Mouse (Mus musculus) midbrain, postnatal 0 days (tissue): ENCODE measurements around the gene Tcl1b4. TPM values are rescaled to one million over a fixed set of nuclear protein-coding genes. Genes with fewer than 3 reads are reported as not detected.
"Not testable (repeated sequence)": the region's sequence is repeated elsewhere in the genome, so short reads cannot be mapped to it uniquely, and the experiment has no call there.

ENCODE experiments used
- ATAC-seq: fragments of 200-750 bp; cut with Nextera tagmentation; 2 replicates; pipeline ENCODE4 v1.8.0; 2017; ENCODE audit warnings: moderate number of reproducible peaks, mild to moderate bottlenecking, moderate TSS enrichment, moderate library complexity; ENCODE audit not compliant: low FRiP score
- DNase-seq: peaks from one replicate; pipeline ENCODE4 v3.0.0-alpha.2; 2015; ENCODE audit warnings: low spot score
- H3K27ac ChIP-seq: fragments of 300-500 bp; sonication (generic); 2 replicates; pipeline ENCODE4 v1.5.1; 2014; ENCODE audit warnings: low read depth, mild to moderate bottlenecking, low read length, mixed read lengths
- H3K27me3 ChIP-seq: fragments of 300-500 bp; sonication (generic); 2 replicates; pipeline ENCODE4 v1.6.1; 2014; ENCODE audit warnings: low read length, control low read depth, mixed read lengths; ENCODE audit not compliant: insufficient read depth
- H3K36me3 ChIP-seq: fragments of 300-500 bp; sonication (generic); 2 replicates; pipeline ENCODE4 v1.6.1; 2014; ENCODE audit warnings: low read length, control low read depth, mixed read lengths; ENCODE audit not compliant: insufficient read depth
- H3K4me1 ChIP-seq: fragments of 300-500 bp; sonication (generic); 2 replicates; pipeline ENCODE4 v1.6.1; 2014; ENCODE audit warnings: mild to moderate bottlenecking, control low read depth, antibody characterized with exemption, low read length, mixed read lengths; ENCODE audit not compliant: insufficient read depth
- H3K4me2 ChIP-seq: fragments of 300-500 bp; sonication (generic); 2 replicates; pipeline ENCODE4 v1.6.1; 2014; ENCODE audit warnings: low read depth, mild to moderate bottlenecking, low read length, mixed read lengths; ENCODE audit not compliant: poor library complexity, severe bottlenecking
- H3K4me3 ChIP-seq: fragments of 300-500 bp; sonication (generic); 2 replicates; pipeline ENCODE4 v1.5.1; 2014; ENCODE audit warnings: low read depth, mild to moderate bottlenecking, low read length, moderate library complexity
- H3K9ac ChIP-seq: fragments of 300-500 bp; sonication (generic); replicated peaks from 2 replicates; pipeline ENCODE4 v1.6.1; 2014; ENCODE audit warnings: mild to moderate bottlenecking, low read length, moderate library complexity, mixed read lengths; ENCODE audit not compliant: poor library complexity, severe bottlenecking
- H3K9me3 ChIP-seq: fragments of 300-500 bp; sonication (generic); 2 replicates; pipeline ENCODE4 v1.6.1; 2016; ENCODE audit warnings: low read length, control low read depth
- CTCF ChIP-seq: IDR thresholded peaks from 2 replicates; pipeline ENCODE4 v1.5.1; 2016; ENCODE audit warnings: antibody characterized with exemption, mild to moderate bottlenecking
- WGBS: fragments of 180-500 bp; shearing (Covaris S2); extraction: QIAGEN DNeasy Blood & Tissue Kit; methylation state at CpG from one replicate; pipeline ENCODE4 v1.1.7; 2014; 5-methylcytosine and 5-hydroxymethylcytosine counted together
- polyA plus RNA-seq: library from polyadenylated mRNA; unstranded; fragments of >200 nt; fragmentation: Nextera tagmentation; extraction: Ambion mirVana; gene quantifications from 2 replicates; pipeline ENCODE4 v1.2.1, GENCODE M21; 2015
- total RNA-seq: library from RNA; depleted of rRNA; stranded (reverse); fragments of >200 nt; gene quantifications from 2 replicates; pipeline ENCODE4 v1.2.3, GENCODE M21; 2014

Gene Tcl1b4
- total and polyA plus RNA-seq, 2 experiments from 2014 or later = not detected

DNA sequence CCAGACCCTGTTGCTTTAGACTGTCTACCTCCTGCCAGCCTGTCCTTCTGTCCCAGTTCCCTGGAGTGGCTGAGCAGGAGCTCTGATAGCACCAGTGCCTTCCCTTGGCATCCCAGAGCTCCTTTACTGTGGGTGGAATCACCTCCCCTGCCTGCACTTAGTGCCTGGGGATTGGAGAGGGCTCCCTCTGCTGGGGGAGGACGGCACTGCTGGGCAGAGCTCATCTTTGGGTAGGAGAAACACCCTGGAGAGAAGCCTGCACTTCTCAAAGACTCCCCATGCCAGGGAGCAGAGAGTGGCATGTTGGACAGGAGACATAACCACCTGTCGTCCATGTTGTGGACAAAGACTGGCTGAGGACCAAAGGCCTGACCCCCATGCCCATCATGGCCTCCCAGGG lies 27.4 kb upstream of the Tcl1b4 start:
- DNase-seq, H3K27me3 ChIP-seq, H3K4me1 ChIP-seq, H3K9me3 ChIP-seq, H3K27ac ChIP-seq, H3K36me3 ChIP-seq, H3K4me3 ChIP-seq, ATAC-seq, H3K9ac ChIP-seq, H3K4me2 ChIP-seq: not testable (repeated sequence)
- TF ChIP-seq CTCF = peak; percentile 29; the same call in 1 of the 2 replicates
- 33% methylated on average over 2 of the region's 2 CpGs for whole genome bisulfite sequencing

DNA sequence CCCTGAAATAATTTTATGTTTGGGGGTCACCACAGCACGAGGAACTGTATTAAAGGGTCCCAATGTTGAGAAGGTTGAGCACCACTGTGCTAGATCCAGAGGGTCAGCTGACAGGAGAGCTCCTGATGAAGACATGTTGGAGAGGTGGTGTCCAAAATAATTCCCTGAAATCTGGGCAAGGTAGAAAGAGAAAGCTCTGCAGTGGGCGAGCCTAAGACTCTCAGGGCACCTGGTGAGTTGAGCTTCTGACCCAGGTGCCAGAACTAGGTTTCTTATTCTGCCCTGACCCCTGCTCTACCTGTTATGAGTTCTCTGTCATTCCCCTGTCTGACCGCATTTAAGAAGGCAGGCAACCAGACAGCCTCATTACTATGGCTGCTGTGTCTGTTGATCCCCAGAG lies 25.7 kb upstream of the Tcl1b4 start, which contains the start of gene Tcl1b5:
Tcl1b5 (plus strand) TSS at position 301 of the 400 bp plus-strand sequence.
- H3K4me2 ChIP-seq, H3K9ac ChIP-seq, ATAC-seq, H3K4me3 ChIP-seq, H3K27ac ChIP-seq, H3K4me1 ChIP-seq, H3K36me3 ChIP-seq, H3K9me3 ChIP-seq, H3K27me3 ChIP-seq, DNase-seq: not testable (repeated sequence)
- WGBS = 67% methylated on average over 3 of the region's 3 CpGs

DNA sequence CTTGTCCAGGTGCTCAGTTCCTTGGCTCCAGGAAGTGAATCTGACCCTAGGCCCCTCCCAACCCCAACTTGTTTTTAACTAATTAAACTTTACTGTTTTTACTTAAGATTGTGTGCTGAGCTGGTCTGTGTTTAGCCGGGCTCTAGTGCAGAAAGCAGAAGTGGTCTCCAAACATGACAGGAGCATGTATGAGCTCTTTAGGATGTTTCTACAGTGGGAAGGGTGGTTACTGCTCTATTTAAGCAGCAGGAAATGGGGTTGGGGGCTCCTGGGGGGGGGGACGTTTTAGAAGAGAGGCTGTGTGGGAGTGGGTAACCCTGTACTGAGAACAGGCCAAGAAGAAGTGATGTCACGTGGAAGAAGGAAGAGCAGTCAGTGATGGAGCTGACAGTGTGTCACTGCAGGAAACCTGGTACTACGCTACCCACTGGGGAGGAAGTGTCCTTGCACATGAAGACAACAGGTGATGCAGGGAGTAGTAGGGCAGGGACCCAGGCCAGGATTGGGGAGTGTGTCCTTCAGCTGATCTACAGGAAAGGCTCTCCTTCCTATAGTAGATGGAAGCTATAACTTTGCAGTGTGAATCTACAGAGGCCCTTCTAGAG lies 20.6 kb upstream of the Tcl1b4 start:
- H3K9ac ChIP-seq, H3K9me3 ChIP-seq, ATAC-seq, H3K4me3 ChIP-seq, H3K4me2 ChIP-seq, H3K27me3 ChIP-seq, DNase-seq, H3K27ac ChIP-seq, H3K4me1 ChIP-seq, H3K36me3 ChIP-seq: not testable (repeated sequence)
- WGBS = 79% methylated on average over 4 of the region's 4 CpGs

DNA sequence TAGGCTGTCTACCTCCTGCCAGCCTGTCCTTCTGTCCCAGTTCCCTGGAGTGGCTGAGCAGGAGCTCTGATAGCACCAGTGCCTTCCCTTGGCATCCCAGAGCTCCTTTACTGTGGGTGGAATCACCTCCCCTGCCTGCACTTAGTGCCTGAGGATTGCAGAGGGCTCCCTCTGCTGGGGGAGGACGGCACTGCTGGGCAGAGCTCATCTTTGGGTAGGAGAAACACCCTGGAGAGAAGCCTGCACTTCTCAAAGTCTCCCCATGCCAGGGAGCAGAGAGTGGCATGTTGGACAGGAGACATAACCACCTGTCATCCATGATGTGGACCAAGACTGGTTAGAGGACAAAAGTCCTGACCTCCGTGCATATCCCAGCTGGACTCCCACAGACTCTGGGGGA lies 12.8 kb upstream of the Tcl1b4 start:
- H3K27me3 ChIP-seq, DNase-seq, H3K4me3 ChIP-seq, H3K9me3 ChIP-seq, H3K27ac ChIP-seq, H3K9ac ChIP-seq, H3K36me3 ChIP-seq, H3K4me1 ChIP-seq, H3K4me2 ChIP-seq, ATAC-seq: not testable (repeated sequence)
- TF ChIP-seq CTCF = peak; percentile 35
- 61% methylated on average over 2 of the region's 2 CpGs for WGBS

DNA sequence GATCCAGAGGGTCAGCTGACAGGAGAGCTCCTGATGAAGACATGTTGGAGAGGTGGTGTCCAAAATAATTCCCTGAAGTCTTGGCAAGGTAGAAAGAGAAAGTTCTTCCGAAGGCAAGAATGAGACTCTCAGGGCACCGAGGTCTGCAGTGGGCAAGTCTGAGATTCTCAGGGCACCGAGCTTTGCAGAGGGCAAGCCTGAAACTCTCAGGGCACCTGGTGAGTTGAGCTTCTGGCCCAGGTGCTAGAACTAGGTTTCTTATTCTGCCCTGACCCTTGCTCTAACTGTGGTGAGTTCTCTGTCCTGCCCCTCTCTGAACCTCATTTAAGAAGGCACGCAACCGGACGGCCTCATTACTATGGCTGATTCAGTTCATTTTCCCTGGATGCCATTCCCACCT lies 11.0 kb upstream of the Tcl1b4 start, which contains the start of gene Tcl1b3:
Tcl1b3 (plus strand) TSS at position 301 of the 400 bp plus-strand sequence.
- ATAC-seq, H3K4me3 ChIP-seq, H3K4me1 ChIP-seq, H3K9ac ChIP-seq, H3K9me3 ChIP-seq, H3K27ac ChIP-seq, DNase-seq, H3K27me3 ChIP-seq, H3K4me2 ChIP-seq, H3K36me3 ChIP-seq: not testable (repeated sequence)
- WGBS = 95% methylated on average over 6 of the region's 6 CpGs

DNA sequence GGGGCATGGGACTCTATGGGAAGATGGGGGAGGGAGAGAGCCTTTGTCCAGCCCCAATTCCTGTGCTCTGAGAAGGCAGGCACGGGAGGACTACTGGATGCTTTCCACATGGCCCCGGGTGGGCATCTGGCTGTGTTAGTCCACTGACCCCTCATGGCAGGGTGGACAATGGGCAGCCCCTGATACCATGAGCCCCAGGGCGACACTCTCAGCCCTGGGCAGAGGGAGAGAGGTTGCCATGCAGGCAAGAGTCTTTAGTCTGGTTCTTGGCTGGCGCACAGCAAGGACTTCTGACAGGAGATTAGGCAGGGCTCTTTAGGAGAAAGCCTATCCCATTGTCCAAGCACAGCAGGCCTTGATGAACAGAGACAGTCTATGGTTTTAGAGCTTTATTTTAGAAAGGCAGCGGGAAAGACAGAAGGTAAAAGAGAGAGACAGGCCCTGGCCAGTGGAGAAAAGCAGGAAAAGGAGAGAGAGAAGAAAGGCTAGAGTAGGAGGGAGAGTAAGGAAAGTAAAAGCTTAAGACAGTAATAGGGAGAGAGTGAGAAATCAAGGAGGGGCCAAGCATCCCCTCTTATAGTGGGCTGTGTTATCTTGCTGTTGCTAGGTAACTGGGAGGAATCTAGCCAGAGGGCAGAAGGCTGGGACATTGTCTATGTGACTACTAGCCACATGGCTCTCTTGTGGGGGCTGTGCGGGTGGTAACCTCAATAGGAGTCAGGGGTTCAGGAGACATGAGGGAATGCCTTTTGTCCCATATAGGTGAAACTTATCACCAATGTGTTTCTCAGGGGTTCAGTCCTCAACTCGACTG lies 1.9 kb upstream of the Tcl1b4 start:
- not testable (repeated sequence) for ATAC-seq, H3K4me3 ChIP-seq, H3K27ac ChIP-seq, H3K9me3 ChIP-seq, H3K9ac ChIP-seq, H3K4me1 ChIP-seq, H3K36me3 ChIP-seq, H3K4me2 ChIP-seq, H3K27me3 ChIP-seq
- WGBS = 8% methylated on average over 7 of the region's 7 CpGs
- DNase-seq = peak; percentile 8
